Mouse (Mus musculus) heart, embryonic 11.5 days (tissue): ENCODE measurements at regions not wholly inside any gene's neighbourhood (a gene's known extent, or its start where the extent isn't known, plus 50 kb on each side); places are given as distances from the start of the nearest gene placed in this dataset.

Experiments used
- ATAC-seq: fragments of 200-750 bp; cut with Nextera tagmentation; replicated peaks from 2 replicates; pipeline ENCODE4 v1.8.0; 2017; ENCODE audit warnings: moderate library complexity; ENCODE audit not compliant: insufficient number of reproducible peaks, low FRiP score, low TSS enrichment
- H3K27ac ChIP-seq: fragments of 300-500 bp; sonication (generic); 2 replicates; pipeline ENCODE4 v1.5.1; 2014; ENCODE audit warnings: mild to moderate bottlenecking, low read depth, low read length
- H3K27me3 ChIP-seq: fragments of 300-500 bp; sonication (generic); 2 replicates; pipeline ENCODE4 v1.6.1; 2014; ENCODE audit warnings: mild to moderate bottlenecking, low read length, mixed read lengths; ENCODE audit not compliant: control insufficient read depth, insufficient read depth
- H3K36me3 ChIP-seq: fragments of 300-500 bp; sonication (generic); 2 replicates; pipeline ENCODE4 v1.6.1; 2014; ENCODE audit warnings: mild to moderate bottlenecking, low read length, moderate library complexity, mixed read lengths; ENCODE audit not compliant: control insufficient read depth, insufficient read depth
- H3K4me1 ChIP-seq: fragments of 300-500 bp; sonication (generic); 2 replicates; pipeline ENCODE4 v1.6.1; 2014; ENCODE audit warnings: low read length; ENCODE audit not compliant: control insufficient read depth, insufficient read depth
- H3K4me2 ChIP-seq: fragments of 300-500 bp; sonication (generic); 2 replicates; pipeline ENCODE4 v1.6.1; 2014; ENCODE audit warnings: mild to moderate bottlenecking, moderate library complexity
- H3K4me3 ChIP-seq: fragments of 300-500 bp; sonication (generic); 2 replicates; pipeline ENCODE4 v1.5.1; 2014; ENCODE audit warnings: low read depth, low read length
- H3K9ac ChIP-seq: fragments of 300-500 bp; sonication (generic); 2 replicates; pipeline ENCODE4 v1.6.1; 2014; ENCODE audit warnings: mild to moderate bottlenecking, low read depth, low read length, moderate library complexity
- H3K9me3 ChIP-seq: fragments of 300-500 bp; sonication (generic); replicated peaks from 2 replicates; pipeline ENCODE4 v1.6.1; 2016; ENCODE audit warnings: low read length; ENCODE audit not compliant: control insufficient read depth
- WGBS: fragments of 180-500 bp; shearing (Covaris S2); extraction: QIAGEN DNeasy Blood & Tissue Kit; methylation state at CpG from one replicate; pipeline ENCODE4 v1.1.7; 2014; ENCODE audit not compliant: insufficient replicate concordance; 5-methylcytosine and 5-hydroxymethylcytosine counted together

- WGBS: 75% methylated on average over 4 of the region's 4 CpGs
- no peak overlapping the region for H3K4me3 ChIP-seq
- H3K27me3 ChIP-seq: no peaks in the 10 kb centered on the region
- H3K4me2 ChIP-seq: no peak overlapping the region
- H3K27ac ChIP-seq: no peak overlapping the region
- no peaks in the 10 kb centered on the region for H3K9me3 ChIP-seq
- H3K9ac ChIP-seq: no peak overlapping the region
- H3K36me3 ChIP-seq: no peaks in the 10 kb centered on the region
- H3K4me1 ChIP-seq: no peaks in the 10 kb centered on the region
- no peak for ATAC-seq
Observed at GRCm38 (mm10) chr4:71230497-71230872, 527.3 kb downstream of the Gm11232 start.

GRCm38 (mm10) chr4:71229796-71230496, 527.8 kb downstream of the Gm11232 start:
- H3K27ac ChIP-seq: no peak overlapping the region
- WGBS: 79% methylated on average over 3 of the region's 3 CpGs
- no peaks in the 10 kb centered on the region for H3K36me3 ChIP-seq

GRCm38 (mm10) chr4:71226653-71227052, 531.1 kb downstream of the Gm11232 start:
- no peak for ATAC-seq
- Histone ChIP-seq H3K27ac (no peak overlapping the region), H3K9ac (no peak overlapping the region), H3K4me3 (no peak overlapping the region), H3K4me1 (no peaks in the 10 kb centered on the region), H3K4me2 (no peak overlapping the region), H3K36me3 (no peaks in the 10 kb centered on the region), H3K27me3 (no peaks in the 10 kb centered on the region), H3K9me3 (no peaks in the 10 kb centered on the region)
- 49% methylated on average over 4 of the region's 4 CpGs for WGBS

More at GRCm38 (mm10) chr4:71229796-71230496, 527.8 kb downstream of the Gm11232 start:
- no peak overlapping the region for H3K4me2 ChIP-seq
- H3K9me3 ChIP-seq: no peaks in the 10 kb centered on the region
- H3K27me3 ChIP-seq: no peaks in the 10 kb centered on the region
- H3K4me3 ChIP-seq: no peak overlapping the region
- no peak overlapping the region for H3K9ac ChIP-seq
- no peaks in the 10 kb centered on the region for H3K4me1 ChIP-seq
- ATAC-seq: no peak

- Histone ChIP-seq H3K9me3 (no peaks in the 10 kb centered on the region), H3K4me2 (no peak overlapping the region), H3K4me3 (no peak overlapping the region), H3K27me3 (no peaks in the 10 kb centered on the region), H3K4me1 (no peaks in the 10 kb centered on the region), H3K9ac (no peak overlapping the region), H3K36me3 (no peaks in the 10 kb centered on the region), H3K27ac (no peak overlapping the region)
- WGBS: 77% methylated on average over 3 of the region's 3 CpGs
- no peak for ATAC-seq
Observed at GRCm38 (mm10) chr4:71218060-71218459, 539.7 kb downstream of the Gm11232 start.

GRCm38 (mm10) chr4:71187801-71188200, 570.0 kb downstream of the Gm11232 start:
- Histone ChIP-seq H3K27ac (no peak overlapping the region), H3K4me3 (no peak overlapping the region), H3K27me3 (no peaks in the 10 kb centered on the region), H3K9me3 (no peaks in the 10 kb centered on the region), H3K9ac (no peak overlapping the region), H3K4me1 (no peaks in the 10 kb centered on the region), H3K36me3 (no peaks in the 10 kb centered on the region), H3K4me2 (no peak overlapping the region)
- ATAC-seq: no peak
- 51% methylated on average over 1 of the region's 1 CpGs for WGBS

- Histone ChIP-seq H3K4me2 (no peak overlapping the region), H3K4me3 (no peak overlapping the region), H3K36me3 (no peaks in the 10 kb centered on the region), H3K9me3 (no peaks in the 10 kb centered on the region), H3K27me3 (no peaks in the 10 kb centered on the region), H3K4me1 (no peaks in the 10 kb centered on the region), H3K9ac (no peak overlapping the region), H3K27ac (no peak overlapping the region)
- WGBS: 75% methylated on average over 2 of the region's 2 CpGs
- no peak for ATAC-seq
Observed at GRCm38 (mm10) chr4:71177661-71178060, 580.1 kb downstream of the Gm11232 start.

GRCm38 (mm10) chr4:71165802-71166201, 592.0 kb downstream of the Gm11232 start:
- H3K9ac ChIP-seq: no peak overlapping the region
- H3K36me3 ChIP-seq: no peaks in the 10 kb centered on the region
- H3K4me3 ChIP-seq: no peak overlapping the region
- no peak overlapping the region for H3K27ac ChIP-seq
- H3K4me1 ChIP-seq: no peaks in the 10 kb centered on the region
- H3K27me3 ChIP-seq: no peaks in the 10 kb centered on the region
- no peak for ATAC-seq
- H3K9me3 ChIP-seq: no peaks in the 10 kb centered on the region
- H3K4me2 ChIP-seq: no peak overlapping the region

GRCm38 (mm10) chr4:71131670-71132317, 597.0 kb upstream of the Megf9 start:
- ATAC-seq: no peak

More at GRCm38 (mm10) chr4:71131670-71132317, 597.0 kb upstream of the Megf9 start:
- Histone ChIP-seq H3K36me3 (no peaks in the 10 kb centered on the region), H3K4me3 (no peak overlapping the region), H3K9me3 (no peaks in the 10 kb centered on the region), H3K4me1 (no peaks in the 10 kb centered on the region), H3K4me2 (no peak overlapping the region), H3K27me3 (no peaks in the 10 kb centered on the region), H3K27ac (no peak overlapping the region), H3K9ac (no peak overlapping the region)
- 36% methylated on average over 1 of the region's 1 CpGs for WGBS
